Mouse (Mus musculus): ENCODE results near the gene Nup210. TPM values are rescaled to one million over a fixed set of nuclear protein-coding genes. Genes with fewer than 3 reads are reported as not detected.

The Nup210 gene
- polyA plus RNA-seq, 1 experiment from 2014 or later, result 17.3 TPM

- no peak for ATAC-seq
- 89% methylated on average over 2 of the region's 2 CpGs for WGBS
These were observed 142.3 kb downstream of the Nup210 start for GRCm38 (mm10) chr6:90974279-90974678.

GRCm38 (mm10) chr6:90969341-90969871, 147.2 kb downstream of the Nup210 start:
- Histone ChIP-seq H3K4me3 (replicated peaks) (no peak overlapping the region), H3K27me3 (no peaks in the 10 kb centered on the region), H3K4me1 (replicated peaks) (peaks cover 10% of the 10 kb centered on the region; the same call in 1 of the 2 replicates), H3K27ac (no peak overlapping the region), H3K36me3 (no peaks in the 10 kb centered on the region), H3K9me3 (no peaks in the 10 kb centered on the region), H3K4me2 (replicated peaks) (no peak overlapping the region), H3K9ac (replicated peaks) (no peak overlapping the region)
- ATAC-seq, result no peak
- 44% methylated on average over 2 of the region's 2 CpGs for WGBS

More at GRCm38 (mm10) chr6:90974279-90974678, 142.3 kb downstream of the Nup210 start:
- H3K9me3 ChIP-seq, result no peaks in the 10 kb centered on the region
- peaks cover 8% of the 10 kb centered on the region; the same call in 1 of the 2 replicates for H3K4me1 ChIP-seq (replicated peaks)
- H3K4me3 ChIP-seq (replicated peaks), result no peak overlapping the region
- no peak overlapping the region for H3K9ac ChIP-seq (replicated peaks)
- no peaks in the 10 kb centered on the region for H3K27me3 ChIP-seq
- no peak overlapping the region for H3K4me2 ChIP-seq (replicated peaks)
- H3K36me3 ChIP-seq, result no peaks in the 10 kb centered on the region
- H3K27ac ChIP-seq, result no peak overlapping the region

Other genes starting within 250 kb of the Nup210 start
- gene Iqsec1, start 128.1 kb downstream of the Nup210 start, polyA plus RNA-seq (2015; fragmentation: Nextera tagmentation; extraction: Ambion mirVana), result 16.0 and 16.9 TPM in 2 replicates
- 28.8 and 32.1 TPM in 2 replicates for gene Hdac11, start 39.8 kb upstream of the Nup210 start, polyA plus RNA-seq (2015; fragmentation: Nextera tagmentation; extraction: Ambion mirVana)
- 10.8 and 11.1 TPM in 2 replicates for gene Fbln2, start 95.6 kb upstream of the Nup210 start, polyA plus RNA-seq (2015; fragmentation: Nextera tagmentation; extraction: Ambion mirVana)